In the genomic region with DNA sequence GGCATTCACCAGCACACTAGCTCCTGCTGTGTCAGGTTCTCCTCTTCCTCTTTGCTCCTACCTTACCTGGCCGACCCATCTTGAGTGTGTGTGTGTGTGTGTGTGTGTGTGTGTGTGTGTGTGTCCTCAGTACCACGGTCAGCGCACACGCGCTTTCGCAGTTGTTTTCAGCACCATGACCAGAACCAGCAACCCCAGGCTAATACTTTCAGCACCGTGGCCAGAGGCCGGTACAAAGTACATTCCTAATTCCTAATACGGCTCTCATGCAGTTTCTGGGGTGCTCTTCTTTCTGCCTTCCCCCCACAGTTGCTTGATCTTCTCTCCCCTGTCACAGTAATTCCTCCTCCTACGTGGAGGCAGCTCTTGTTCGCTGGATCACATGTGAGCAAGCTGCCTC, we compare ENCODE assay signal across 12 mouse cellular contexts.
DNase-seq lines count a peak whose midpoint lies in the region; ATAC-seq and TF ChIP-seq lines count a peak whose summit lies in the region.
"Had no signal": no experiment of that assay in that cellular context is flagged by ENCODE, and none has a peak within 500 bp of the region (broad histone marks: within the 10 kb centered on the region; RNA-seq: fewer than 3 reads in every experiment).

No protein-coding gene starts in this region.

- H3K4me3 ChIP-seq in hindbrain, embryonic 11.5 days (ENCODE audit: low read depth, low read length): no peak overlapping the region
- no peak overlapping the region for H3K4me3 ChIP-seq in hindbrain, embryonic 12.5 days
- no peak overlapping the region for H3K4me3 ChIP-seq in MEL (ENCODE audit: control insufficient read depth in 1 of 2, insufficient read depth in 1 of 2, low read depth in 2 of 2, low read length in 2 of 2)
- H3K4me3 ChIP-seq in limb, embryonic 13.5 days: no peak overlapping the region

- no peak overlapping the region for H3K9ac ChIP-seq in hindbrain, embryonic 11.5 days (ENCODE audit: low read depth, low read length)
- H3K9ac ChIP-seq in hindbrain, embryonic 12.5 days: no peak overlapping the region
- no peak overlapping the region for H3K9ac ChIP-seq in MEL (ENCODE audit: control insufficient read depth, low read depth, low read length, poor library complexity, severe bottlenecking)
- no peak overlapping the region for H3K9ac ChIP-seq in limb, embryonic 13.5 days

- no peak for TF ChIP-seq POLR2A in MEL (IDR thresholded peaks at IDR 0.05; ENCODE audit: control insufficient read depth in 1 of 2, insufficient read depth in 1 of 2, low read depth in 1 of 2, low read length in 2 of 2, poor library complexity in 1 of 2)

- no peak for TF ChIP-seq EP300 in MEL (IDR thresholded peaks at IDR 0.05; ENCODE audit: low read depth in 1 of 2, low read length in 2 of 2)

- WGBS in hindbrain, embryonic 11.5 days: 40% methylated on average over 11 of the region's 11 CpGs
- WGBS in hindbrain, embryonic 12.5 days: 45% methylated on average over 11 of the region's 11 CpGs
- 36% methylated on average over 11 of the region's 11 CpGs for WGBS in limb, embryonic 13.5 days

- no peak for TF ChIP-seq CTCF in MEL (IDR thresholded peaks at IDR 0.05 in 2 of 3, conservative IDR thresholded peaks at IDR 0.05 in 1 of 3; ENCODE audit: control insufficient read depth in 1 of 3, insufficient read depth in 1 of 3, low read depth in 2 of 3, low read length in 3 of 3, poor library complexity in 1 of 3, severe bottlenecking in 1 of 3)

- no peak for ATAC-seq in hindbrain, embryonic 11.5 days (ENCODE audit: low FRiP score)
- ATAC-seq in hindbrain, embryonic 12.5 days (ENCODE audit: low FRiP score): no peak
- ATAC-seq in limb, embryonic 13.5 days (ENCODE audit: low FRiP score, low read depth): peak; percentile 28; the same call in 1 of the 2 replicates

- no peaks in the 10 kb centered on the region for H3K4me1 ChIP-seq in hindbrain, embryonic 11.5 days (replicated peaks; ENCODE audit: control insufficient read depth, insufficient read depth, low read length)
- H3K4me1 ChIP-seq in hindbrain, embryonic 12.5 days: no peaks in the 10 kb centered on the region
- H3K4me1 ChIP-seq in MEL (ENCODE audit: control insufficient read depth in 1 of 2, insufficient read depth in 2 of 2, low read length in 2 of 2): no peaks in the 10 kb centered on the region
- H3K4me1 ChIP-seq in limb, embryonic 13.5 days: no peaks in the 10 kb centered on the region
- H3K4me1 ChIP-seq: megakaryocyte, embryonic 14.5 days had no signal

- TF ChIP-seq RAD21 in MEL (IDR thresholded peaks at IDR 0.05; ENCODE audit: low read depth, low read length): no peak

- H3K36me3 ChIP-seq in hindbrain, embryonic 11.5 days (ENCODE audit: control insufficient read depth, insufficient read depth, low read length): no peaks in the 10 kb centered on the region
- no peaks in the 10 kb centered on the region for H3K36me3 ChIP-seq in hindbrain, embryonic 12.5 days
- H3K36me3 ChIP-seq in MEL (ENCODE audit: control insufficient read depth in 1 of 2, insufficient read depth in 2 of 2, low read length in 2 of 2): no peaks in the 10 kb centered on the region
- H3K36me3 ChIP-seq in limb, embryonic 13.5 days: no peaks in the 10 kb centered on the region

- no peaks in the 10 kb centered on the region for H3K9me3 ChIP-seq in hindbrain, embryonic 11.5 days (ENCODE audit: control insufficient read depth, low read length)
- H3K9me3 ChIP-seq in hindbrain, embryonic 12.5 days (replicated peaks): peaks cover 5% of the 10 kb centered on the region; the same call in 1 of the 2 replicates
- no peaks in the 10 kb centered on the region for H3K9me3 ChIP-seq in MEL (replicated peaks; ENCODE audit: insufficient read depth, low read length)
- H3K9me3 ChIP-seq in limb, embryonic 13.5 days: no peaks in the 10 kb centered on the region

- H3K27me3 ChIP-seq in hindbrain, embryonic 11.5 days (ENCODE audit: control insufficient read depth, insufficient read depth, low read length): no peaks in the 10 kb centered on the region
- no peaks in the 10 kb centered on the region for H3K27me3 ChIP-seq in hindbrain, embryonic 12.5 days
- no peaks in the 10 kb centered on the region for H3K27me3 ChIP-seq in MEL (ENCODE audit: control insufficient read depth in 1 of 2, insufficient read depth in 2 of 2, low read length in 2 of 2)
- no peaks in the 10 kb centered on the region for H3K27me3 ChIP-seq in limb, embryonic 13.5 days
- H3K27me3 ChIP-seq: megakaryocyte, embryonic 14.5 days had no signal

- peak; percentile 39 for DNase-seq in hindbrain, embryonic 11.5 days (ENCODE audit: low spot score)
- DNase-seq in MEL (ENCODE audit: low read depth, low spot score): peak; percentile 6
- peak; percentile 75 for DNase-seq in embryo, embryonic 11 days
- DNase-seq in left cerebral cortex, adult 11 months (ENCODE audit: low spot score): no peak
- DNase-seq in thymus, adult 18-20 months: no peak
- no peak for DNase-seq in layer of hippocampus, postnatal 14 days (ENCODE audit: low spot score in 2 of 2)
- DNase-seq: cerebellum, adult 9-11 months; gastrocnemius, postnatal 14 days; right cerebral cortex, postnatal 14 days had no signal

- H3K79me2 ChIP-seq in MEL (ENCODE audit: control insufficient read depth, insufficient read depth, low read length, poor library complexity): no peaks in the 10 kb centered on the region

- no peak overlapping the region for H3K27ac ChIP-seq in hindbrain, embryonic 11.5 days (ENCODE audit: low read depth, low read length)
- H3K27ac ChIP-seq in hindbrain, embryonic 12.5 days: no peak overlapping the region
- H3K27ac ChIP-seq in MEL (ENCODE audit: control insufficient read depth, low read depth, low read length): no peak overlapping the region
- H3K27ac ChIP-seq in limb, embryonic 13.5 days: no peak overlapping the region

- H3K4me2 ChIP-seq in hindbrain, embryonic 11.5 days (replicated peaks; ENCODE audit: low read depth, low read length): no peak overlapping the region
- H3K4me2 ChIP-seq in hindbrain, embryonic 12.5 days (replicated peaks): no peak overlapping the region
- H3K4me2 ChIP-seq in limb, embryonic 13.5 days (replicated peaks): no peak overlapping the region

TF ChIP-seq in MEL, 35 proteins besides CTCF, POLR2A, EP300 and RAD21:
- no peak for TF ChIP-seq USF2 (IDR thresholded peaks at IDR 0.05; ENCODE audit: borderline replicate concordance in 1 of 2, insufficient read depth in 1 of 2, low read depth in 1 of 2, low read length in 2 of 2)
- no peak for TF ChIP-seq ZKSCAN1 (IDR thresholded peaks at IDR 0.05; ENCODE audit: low read depth, low read length)
- TF ChIP-seq TAL1 (IDR thresholded peaks at IDR 0.05; ENCODE audit: low read length): no peak
- no peak for TF ChIP-seq UBTF (IDR thresholded peaks at IDR 0.05; ENCODE audit: borderline replicate concordance, insufficient read depth, low read depth, low read length)
- no peak for TF ChIP-seq MYC (IDR thresholded peaks at IDR 0.05; ENCODE audit: low read depth, low read length)
- no peak for TF ChIP-seq SMC3 (IDR thresholded peaks at IDR 0.05; ENCODE audit: low read depth, low read length)
- no peak for TF ChIP-seq ZMIZ1 (IDR thresholded peaks at IDR 0.05; ENCODE audit: low read depth, low read length)
- no peak for TF ChIP-seq BHLHE40 (IDR thresholded peaks at IDR 0.05; ENCODE audit: borderline replicate concordance, low read depth, low read length)
- TF ChIP-seq POLR2AphosphoS5 (IDR thresholded peaks at IDR 0.05; ENCODE audit: borderline replicate concordance, low read depth, low read length): no peak
- no peak for TF ChIP-seq ETS1 (IDR thresholded peaks at IDR 0.05; ENCODE audit: low read depth, low read length)

Comparison
In these comparisons a context has a peak if more than half of its experiments do, and no peak if none do; other contexts are left out.
1. DNase-seq: peak in hindbrain, embryonic 11.5 days (single experiment), MEL (single experiment) and embryo, embryonic 11 days (single experiment); none in left cerebral cortex, adult 11 months (single experiment), thymus, adult 18-20 months (0 of 2) and layer of hippocampus, postnatal 14 days (0 of 2).